Mouse (Mus musculus) E14TG2a.4 (cell line): Measurements from ENCODE around the gene Cry1.

Experiments
- H3K27me3 ChIP-seq: 2 replicates; pipeline ENCODE4 v1.6.1; 2014; ENCODE audit warnings: low read length, control low read depth; ENCODE audit not compliant: insufficient read depth
- H3K36me3 ChIP-seq: 2 replicates; pipeline ENCODE4 v1.6.1; 2014; ENCODE audit warnings: low read length, control low read depth; ENCODE audit not compliant: insufficient read depth
- H3K4me1 ChIP-seq: replicated peaks from 2 replicates; pipeline ENCODE4 v1.6.1; 2014; ENCODE audit warnings: low read depth, low read length, control low read depth
- H3K4me3 ChIP-seq: replicated peaks from 2 replicates; pipeline ENCODE4 v1.5.1; 2014; ENCODE audit warnings: mild to moderate bottlenecking, low read length
- H3K9me3 ChIP-seq: 2 replicates; pipeline ENCODE4 v1.6.1; 2014; ENCODE audit warnings: low read length, control low read depth
- CTCF ChIP-seq: conservative IDR thresholded peaks from 2 replicates; pipeline ENCODE4 v1.5.1; 2014; ENCODE audit warnings: low read length
- NANOG ChIP-seq: IDR thresholded peaks from 2 replicates; pipeline ENCODE4 v1.6.1; 2014; ENCODE audit warnings: borderline replicate concordance, low read length, mixed read lengths
- POU5F1 ChIP-seq: IDR thresholded peaks from 2 replicates; pipeline ENCODE4 v1.6.1; 2014; ENCODE audit warnings: low read length, borderline replicate concordance

Cry1 gene

DNA sequence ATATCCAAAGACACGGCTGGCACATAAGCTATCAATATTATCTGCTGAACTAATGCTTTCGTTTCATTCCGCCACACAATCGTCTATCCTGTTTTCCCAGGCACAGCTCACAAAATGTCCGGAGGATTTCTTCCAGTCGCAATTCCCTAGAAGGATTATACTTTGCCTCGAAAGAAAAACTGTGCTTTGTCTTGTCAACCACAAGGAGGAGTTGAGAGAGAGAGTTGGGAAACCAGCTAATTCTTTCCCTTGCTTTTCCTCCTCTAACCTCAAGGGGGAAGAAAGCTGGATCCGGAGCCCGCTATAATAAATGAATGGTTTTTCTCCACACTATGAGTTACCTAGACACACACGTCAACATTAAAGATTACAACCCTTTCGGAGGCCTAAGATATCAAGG is 1.2 kb downstream of the Cry1 start:
- peaks cover 15% of the 10 kb centered on the region for H3K27me3 ChIP-seq
- H3K4me1 ChIP-seq = peaks cover 22% of the 10 kb centered on the region
- H3K4me3 ChIP-seq = peak overlapping the region; percentile 93
- peaks cover 13% of the 10 kb centered on the region for H3K36me3 ChIP-seq
- TF ChIP-seq POU5F1 (no peak), CTCF (peak; percentile 82)
- no peaks in the 10 kb centered on the region for H3K9me3 ChIP-seq

DNA sequence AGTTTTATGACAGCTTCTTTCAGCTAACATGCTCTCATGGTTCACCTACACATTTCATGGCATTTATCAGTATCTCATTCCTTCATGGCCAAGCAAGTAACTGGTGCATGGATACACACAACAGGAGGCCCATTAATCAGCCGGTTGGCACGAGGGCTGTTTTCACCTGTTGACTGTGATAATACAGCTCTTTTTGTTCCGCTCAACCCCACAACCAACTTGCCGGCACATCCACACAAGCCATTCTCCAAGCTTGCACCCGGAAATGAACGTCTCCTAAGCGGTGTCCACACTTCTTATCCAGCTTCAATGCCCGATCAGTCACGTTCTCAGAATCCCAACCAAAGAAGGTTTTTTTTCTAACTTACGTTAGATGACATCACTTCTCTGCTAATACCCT is 2.1 kb downstream of the Cry1 start:
- no peak for TF ChIP-seq CTCF
- no peak for TF ChIP-seq NANOG
- no peak for TF ChIP-seq POU5F1

DNA sequence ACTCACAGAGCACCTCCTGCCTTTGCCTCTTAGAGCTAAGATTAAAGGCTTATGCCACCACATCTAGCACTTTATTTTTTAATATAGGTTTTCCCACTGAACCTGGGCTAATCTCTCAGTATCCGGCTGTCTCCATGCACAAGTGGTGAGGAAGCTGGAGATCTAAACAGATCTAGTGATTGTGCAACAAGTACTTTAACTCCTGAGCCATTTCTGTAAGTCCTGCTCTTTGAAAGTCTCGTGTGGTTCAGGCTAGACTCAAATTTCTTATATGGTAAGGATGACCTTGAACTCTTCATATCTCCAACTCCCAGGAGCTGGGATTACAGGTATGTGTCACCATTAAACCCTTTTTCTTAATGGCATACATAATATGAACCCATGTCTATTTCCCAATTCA is 8.2 kb downstream of the Cry1 start:
- Histone ChIP-seq H3K36me3 (peaks cover 1% of the 10 kb centered on the region), H3K4me1 (no peaks in the 10 kb centered on the region), H3K4me3 (no peak overlapping the region), H3K9me3 (no peaks in the 10 kb centered on the region), H3K27me3 (no peaks in the 10 kb centered on the region)
- no peak for TF ChIP-seq NANOG
- no peak for TF ChIP-seq CTCF
- no peak for TF ChIP-seq POU5F1

More for the DNA sequence above, 2.1 kb downstream of the Cry1 start:
- peaks cover 22% of the 10 kb centered on the region for H3K4me1 ChIP-seq
- H3K4me3 ChIP-seq = 0 out of 2 replicates have a peak overlapping the region, but pooled peaks have one; percentile 93
- peaks cover 15% of the 10 kb centered on the region for H3K27me3 ChIP-seq
- no peaks in the 10 kb centered on the region for H3K9me3 ChIP-seq
- H3K36me3 ChIP-seq = peaks cover 13% of the 10 kb centered on the region

DNA sequence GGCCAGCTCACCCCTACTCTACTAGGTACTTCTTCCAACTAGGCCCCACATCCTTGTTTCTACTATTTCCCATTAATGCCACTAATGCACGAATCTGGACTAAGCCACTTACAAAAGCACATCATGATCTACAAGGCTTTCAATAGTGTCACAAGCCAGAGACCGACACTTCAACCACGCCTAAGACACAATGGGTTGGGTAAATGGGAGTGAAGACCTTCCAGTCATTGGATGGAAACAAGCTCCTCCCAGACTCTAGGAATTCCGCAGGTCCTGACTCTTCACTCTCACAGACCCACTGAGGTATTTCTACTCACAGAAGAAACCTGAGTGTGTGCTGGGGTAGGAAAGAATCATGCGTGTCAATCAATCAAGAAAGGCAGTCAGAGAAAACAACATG is 19.6 kb downstream of the Cry1 start:
- no peaks in the 10 kb centered on the region for H3K27me3 ChIP-seq
- no peaks in the 10 kb centered on the region for H3K9me3 ChIP-seq
- no peak overlapping the region for H3K4me3 ChIP-seq
- no peaks in the 10 kb centered on the region for H3K36me3 ChIP-seq
- TF ChIP-seq CTCF = no peak
- no peak for TF ChIP-seq NANOG
- TF ChIP-seq POU5F1 = no peak
- peaks cover 16% of the 10 kb centered on the region for H3K4me1 ChIP-seq

DNA sequence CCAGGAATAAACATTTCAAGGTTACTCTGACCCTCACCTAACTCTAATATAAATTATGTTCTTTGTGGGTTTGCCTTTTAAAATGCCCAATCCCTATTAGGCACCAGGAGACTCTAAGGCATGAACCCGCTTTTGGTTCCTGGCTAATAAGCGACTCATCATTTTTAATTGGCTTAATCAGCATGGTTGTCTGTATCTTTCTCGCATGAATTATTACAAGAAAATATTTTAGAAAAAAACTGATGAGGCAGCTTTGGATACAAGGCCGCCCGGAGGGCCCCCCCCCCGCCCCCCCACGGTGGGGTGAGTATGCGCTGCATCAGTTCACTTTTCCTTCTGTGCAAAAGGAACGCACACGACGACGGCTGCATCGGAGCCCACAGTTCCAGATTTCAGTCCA is 20.1 kb downstream of the Cry1 start:
- no peak for TF ChIP-seq CTCF
- peaks cover 16% of the 10 kb centered on the region for H3K4me1 ChIP-seq
- no peaks in the 10 kb centered on the region for H3K9me3 ChIP-seq
- H3K27me3 ChIP-seq = no peaks in the 10 kb centered on the region
- no peaks in the 10 kb centered on the region for H3K36me3 ChIP-seq
- H3K4me3 ChIP-seq = no peak overlapping the region

DNA sequence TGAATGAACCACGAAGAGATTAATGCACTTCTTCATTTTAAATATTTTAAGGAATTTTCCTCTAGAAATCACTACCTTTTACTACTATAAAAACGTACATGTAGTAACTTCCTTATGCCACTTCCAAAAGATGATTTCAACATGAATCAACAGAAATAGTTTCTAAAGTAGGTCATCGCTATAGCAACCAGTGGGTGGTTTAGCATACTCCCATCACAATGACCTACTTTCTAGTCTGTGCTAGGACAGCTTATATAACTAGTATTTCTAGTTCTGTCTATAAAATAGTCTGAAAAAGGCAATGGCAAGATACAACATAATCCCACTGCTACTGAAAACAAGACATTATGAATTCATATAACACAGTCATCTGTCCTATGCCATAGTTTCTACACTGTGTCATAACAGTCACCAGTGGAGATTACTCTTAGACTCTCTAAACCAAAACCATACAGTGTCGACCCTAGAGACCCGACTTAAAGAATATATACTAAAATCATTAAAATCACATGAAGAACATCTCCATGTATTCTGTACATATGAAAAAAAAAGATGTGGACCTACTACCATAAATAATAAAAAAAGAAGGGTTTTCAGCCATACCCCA is 23.0 kb downstream of the Cry1 start:
- TF ChIP-seq POU5F1 (no peak), CTCF (no peak), NANOG (no peak)
- peaks cover 13% of the 10 kb centered on the region for H3K4me1 ChIP-seq
- H3K36me3 ChIP-seq = no peaks in the 10 kb centered on the region
- no peaks in the 10 kb centered on the region for H3K9me3 ChIP-seq
- H3K4me3 ChIP-seq = no peak overlapping the region
- H3K27me3 ChIP-seq = no peaks in the 10 kb centered on the region

DNA sequence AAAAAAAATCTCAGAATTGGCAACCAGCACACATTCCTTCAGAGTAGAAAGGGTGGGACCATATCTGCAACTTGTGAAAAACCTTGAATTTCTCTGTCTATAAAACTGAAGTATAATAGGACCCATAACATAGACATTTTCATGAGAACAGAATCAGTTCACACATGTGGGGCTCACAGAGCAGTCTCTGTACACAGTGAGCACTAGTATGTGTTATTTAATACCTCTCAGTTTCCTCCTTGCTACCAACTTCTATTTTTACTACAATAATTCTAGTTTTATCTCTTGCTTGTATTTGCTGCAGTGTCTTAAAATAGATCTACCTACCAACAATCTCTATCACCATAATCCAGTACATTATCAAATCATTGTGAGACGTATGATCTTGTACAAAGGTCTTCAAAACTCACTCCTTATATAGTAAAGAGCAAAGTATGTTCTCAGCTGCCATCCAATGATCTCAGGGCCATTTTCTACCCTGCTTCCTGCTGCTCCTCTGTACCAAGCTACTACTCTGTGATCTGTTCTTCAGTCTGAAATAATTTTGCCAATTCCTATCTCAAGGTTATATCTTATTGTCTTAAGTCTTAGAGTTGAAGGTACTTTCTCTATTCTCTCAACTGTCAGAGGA is 24.8 kb downstream of the Cry1 start:
- TF ChIP-seq NANOG = no peak
- TF ChIP-seq POU5F1 = no peak
- no peak for TF ChIP-seq CTCF
- no peaks in the 10 kb centered on the region for H3K36me3 ChIP-seq

DNA sequence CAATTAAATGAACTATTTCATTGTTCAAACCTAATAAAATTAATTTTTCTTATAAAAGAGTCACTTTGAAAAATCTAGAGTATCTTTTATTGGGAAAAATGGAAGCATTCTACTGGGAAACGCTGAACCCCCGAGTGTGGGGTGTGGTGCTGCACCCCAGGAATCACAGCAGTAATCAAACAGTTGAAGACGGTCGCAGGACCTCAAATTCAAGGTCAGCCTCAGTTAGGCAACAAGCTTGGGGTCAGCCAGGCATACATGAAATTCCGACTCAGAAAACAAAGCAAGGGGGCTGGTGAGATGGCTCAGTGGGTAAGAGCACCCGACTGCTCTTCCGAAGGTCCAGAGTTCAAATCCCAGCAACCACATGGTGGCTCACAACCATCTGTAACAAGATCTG is 27.4 kb downstream of the Cry1 start:
- H3K36me3 ChIP-seq = no peaks in the 10 kb centered on the region
- TF ChIP-seq NANOG (no peak), POU5F1 (no peak), CTCF (no peak)
- no peaks in the 10 kb centered on the region for H3K9me3 ChIP-seq
- H3K4me3 ChIP-seq = no peak overlapping the region
- H3K27me3 ChIP-seq = no peaks in the 10 kb centered on the region
- peaks cover 6% of the 10 kb centered on the region for H3K4me1 ChIP-seq

More for the DNA sequence above, 24.8 kb downstream of the Cry1 start:
- peaks cover 9% of the 10 kb centered on the region for H3K4me1 ChIP-seq
- no peaks in the 10 kb centered on the region for H3K9me3 ChIP-seq
- H3K27me3 ChIP-seq = no peaks in the 10 kb centered on the region
- H3K4me3 ChIP-seq = no peak overlapping the region

DNA sequence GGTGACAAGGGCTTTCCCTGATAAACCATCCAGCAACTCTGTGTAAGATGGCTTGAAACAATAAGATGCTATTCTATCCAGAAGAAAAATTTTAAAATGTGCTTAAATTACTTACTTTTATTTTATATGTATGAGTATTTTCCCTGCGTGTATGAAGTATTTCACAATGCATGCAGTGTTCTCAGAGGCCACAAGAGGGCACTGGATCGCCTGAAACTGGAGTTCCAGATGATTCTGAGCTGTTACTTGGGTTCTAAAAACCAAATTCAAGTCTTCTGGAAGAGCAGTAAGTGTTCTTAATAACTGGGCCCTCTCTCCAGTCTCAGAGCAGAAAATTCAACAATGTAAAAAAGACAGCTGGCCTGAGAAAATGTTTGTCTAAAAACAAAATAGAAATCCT is 30.7 kb downstream of the Cry1 start:
- Histone ChIP-seq H3K4me1 (peaks cover 6% of the 10 kb centered on the region), H3K9me3 (no peaks in the 10 kb centered on the region), H3K4me3 (no peak overlapping the region), H3K27me3 (no peaks in the 10 kb centered on the region), H3K36me3 (peaks cover 12% of the 10 kb centered on the region)
- TF ChIP-seq POU5F1 = no peak
- TF ChIP-seq CTCF = peak; percentile 84
